ENCODE assay signal across 8 mouse cellular contexts in genomic region chr11:58301837-58302754, GRCm38 (mm10). TPM values are rescaled to one million over a fixed set of nuclear protein-coding genes. Genes with fewer than 3 reads are reported as not detected.
DNase-seq lines count a peak whose midpoint lies in the region; ATAC-seq lines count a peak whose summit lies in the region.

No protein-coding gene starts in this region.

- ATAC-seq in heart, embryonic 13.5 days (ENCODE audit: extremely low read depth, insufficient number of reproducible peaks, low FRiP score, low TSS enrichment), result peak; percentile 78
- ATAC-seq in liver, embryonic 12.5 days, result peak; percentile 87
- peak; percentile 93 for ATAC-seq in stomach, embryonic 15.5 days (ENCODE audit: insufficient read depth, low FRiP score, low read depth)

- no peaks in the 10 kb centered on the region for H3K9me3 ChIP-seq in heart, embryonic 13.5 days
- no peaks in the 10 kb centered on the region for H3K9me3 ChIP-seq in liver, embryonic 12.5 days (replicated peaks)
- no peaks in the 10 kb centered on the region for H3K9me3 ChIP-seq in stomach, embryonic 15.5 days

- H3K4me1 ChIP-seq in brown adipose tissue, adult 24 weeks (ENCODE audit: control insufficient read depth, insufficient read depth, insufficient read length, low read length), result 0 out of 2 replicates have a peak, but pooled peaks cover 2% of the 10 kb centered on the region
- peaks cover 17% of the 10 kb centered on the region for H3K4me1 ChIP-seq in heart, embryonic 13.5 days
- H3K4me1 ChIP-seq in liver, embryonic 12.5 days, result peaks cover 31% of the 10 kb centered on the region
- H3K4me1 ChIP-seq in stomach, embryonic 15.5 days, result peaks cover 10% of the 10 kb centered on the region; the same call in 1 of the 2 replicates

- no peaks in the 10 kb centered on the region for H3K27me3 ChIP-seq in heart, embryonic 13.5 days (replicated peaks)
- H3K27me3 ChIP-seq in liver, embryonic 12.5 days (replicated peaks), result no peaks in the 10 kb centered on the region
- H3K27me3 ChIP-seq in stomach, embryonic 15.5 days (replicated peaks), result no peaks in the 10 kb centered on the region

- H3K9ac ChIP-seq in heart, embryonic 13.5 days, result peak overlapping the region; percentile 86
- peak overlapping the region; percentile 77 for H3K9ac ChIP-seq in liver, embryonic 12.5 days
- H3K9ac ChIP-seq in stomach, embryonic 15.5 days, result peak overlapping the region; percentile 52; the same call in 1 of the 2 replicates

- peak overlapping the region; percentile 39 for H3K27ac ChIP-seq in brown adipose tissue, adult 24 weeks (replicated peaks; ENCODE audit: low read depth, low read length)
- peak overlapping the region; percentile 95 for H3K27ac ChIP-seq in heart, embryonic 13.5 days (replicated peaks)
- H3K27ac ChIP-seq in liver, embryonic 12.5 days, result peak overlapping the region; percentile 96
- H3K27ac ChIP-seq in stomach, embryonic 15.5 days, result peak overlapping the region; percentile 97

- peak overlapping the region; percentile 78 for H3K4me3 ChIP-seq in brown adipose tissue, adult 24 weeks (ENCODE audit: insufficient read depth, low read depth, low read length)
- peak overlapping the region; percentile 76 for H3K4me3 ChIP-seq in heart, embryonic 13.5 days
- H3K4me3 ChIP-seq in liver, embryonic 12.5 days, result peak overlapping the region; percentile 72
- peak overlapping the region; percentile 70 for H3K4me3 ChIP-seq in stomach, embryonic 15.5 days (replicated peaks)

- under 1% methylated on average over 36 of the region's 36 CpGs for WGBS in heart, embryonic 13.5 days
- under 1% methylated on average over 36 of the region's 36 CpGs for WGBS in liver, embryonic 12.5 days (ENCODE audit: insufficient replicate concordance)
- WGBS in stomach, embryonic 15.5 days, result under 1% methylated on average over 36 of the region's 36 CpGs

- peak overlapping the region; percentile 74 for H3K4me2 ChIP-seq in heart, embryonic 13.5 days
- H3K4me2 ChIP-seq in liver, embryonic 12.5 days, result peak overlapping the region; percentile 78
- peak overlapping the region; percentile 67 for H3K4me2 ChIP-seq in stomach, embryonic 15.5 days

- H3K36me3 ChIP-seq in heart, embryonic 13.5 days, result no peaks in the 10 kb centered on the region
- H3K36me3 ChIP-seq in liver, embryonic 12.5 days, result no peaks in the 10 kb centered on the region
- H3K36me3 ChIP-seq in stomach, embryonic 15.5 days, result no peaks in the 10 kb centered on the region

- DNase-seq in CD4-positive, CD25-positive, alpha-beta regulatory T cell, adult 2 months (ENCODE audit: low read depth, low spot score), result peak; percentile 96
- DNase-seq in fat pad, adult 2 months (ENCODE audit: extremely low read depth, low read depth, low spot score), result peak; percentile 59
- peak; percentile 95 for DNase-seq in kidney, postnatal 10 days
- DNase-seq in natural killer cell, adult 2 months (ENCODE audit: low spot score in 2 of 2), result peak; percentile 96 to 97

RNA-seq across cellular contexts. Expression of gene Zfp692, which starts 4.8 kb away (rescaled TPM):
- 2.0 and 2.6 TPM in 2 replicates for polyA plus RNA-seq in brown adipose tissue, adult 24 weeks (2012; ENCODE audit: insufficient read depth, insufficient read length, missing spikeins)
- 12.4 and 15.5 TPM in 2 replicates for polyA plus RNA-seq in heart, embryonic 13.5 days (2015; fragmentation: Nextera tagmentation; extraction: Ambion mirVana)
- polyA plus RNA-seq in liver, embryonic 12.5 days (2016; fragmentation: Nextera tagmentation; extraction: Ambion mirVana), result 18.2 and 18.5 TPM in 2 replicates
- polyA plus RNA-seq in stomach, embryonic 15.5 days (2015; fragmentation: Nextera tagmentation; extraction: Ambion mirVana), result 26.9 and 27.5 TPM in 2 replicates

RNA-seq across cellular contexts. Expression of gene 4930438A08Rik, which starts 27.5 kb away (rescaled TPM):
- not detected in 2 replicates for polyA plus RNA-seq in brown adipose tissue, adult 24 weeks (2012; ENCODE audit: insufficient read depth, insufficient read length, missing spikeins)
- polyA plus RNA-seq in heart, embryonic 13.5 days (2015; fragmentation: Nextera tagmentation; extraction: Ambion mirVana), result not detected in 2 replicates
- 0.14 and 0.43 TPM in 2 replicates for polyA plus RNA-seq in liver, embryonic 12.5 days (2016; fragmentation: Nextera tagmentation; extraction: Ambion mirVana)
- 0.19 and 0.40 TPM in 2 replicates for polyA plus RNA-seq in stomach, embryonic 15.5 days (2015; fragmentation: Nextera tagmentation; extraction: Ambion mirVana)

RNA-seq across cellular contexts. Expression of gene Zfp672, which starts 28.0 kb away (rescaled TPM):
- 54.9 and 75.8 TPM in 2 replicates for polyA plus RNA-seq in brown adipose tissue, adult 24 weeks (2012; ENCODE audit: insufficient read depth, insufficient read length, missing spikeins)
- 27.7 and 28.6 TPM in 2 replicates for polyA plus RNA-seq in heart, embryonic 13.5 days (2015; fragmentation: Nextera tagmentation; extraction: Ambion mirVana)
- 50.1 and 50.4 TPM in 2 replicates for polyA plus RNA-seq in liver, embryonic 12.5 days (2016; fragmentation: Nextera tagmentation; extraction: Ambion mirVana)
- 37.8 and 42.6 TPM in 2 replicates for polyA plus RNA-seq in stomach, embryonic 15.5 days (2015; fragmentation: Nextera tagmentation; extraction: Ambion mirVana)

RNA-seq across cellular contexts. Expression of gene Sh3bp5l, which starts 28.4 kb away (rescaled TPM):
- polyA plus RNA-seq in brown adipose tissue, adult 24 weeks (2012; ENCODE audit: insufficient read depth, insufficient read length, missing spikeins), result 19.5 and 20.6 TPM in 2 replicates
- 24.0 and 25.3 TPM in 2 replicates for polyA plus RNA-seq in heart, embryonic 13.5 days (2015; fragmentation: Nextera tagmentation; extraction: Ambion mirVana)
- polyA plus RNA-seq in liver, embryonic 12.5 days (2016; fragmentation: Nextera tagmentation; extraction: Ambion mirVana), result 19.8 and 19.9 TPM in 2 replicates
- 30.7 and 30.8 TPM in 2 replicates for polyA plus RNA-seq in stomach, embryonic 15.5 days (2015; fragmentation: Nextera tagmentation; extraction: Ambion mirVana)

Comparison
In these comparisons a context has a peak if more than half of its experiments do, and no peak if none do; other contexts are left out.
1. Peak in every context shown above with its lines: DNase-seq, ATAC-seq, H3K4me3 ChIP-seq and H3K27ac ChIP-seq.
2. H3K27ac ChIP-seq: peak in every context shown above with its lines; median percentile 97 in stomach, embryonic 15.5 days; 96 in liver, embryonic 12.5 days; 95 in heart, embryonic 13.5 days; 39 in brown adipose tissue, adult 24 weeks.